Mouse (Mus musculus): ENCODE measurements at regions not wholly inside any gene's neighbourhood (a gene's known extent, or its start where the extent isn't known, plus 50 kb on each side); places are given as distances from the start of the nearest gene placed in this dataset.

GRCm38 (mm10) chr9:78941648-78942047 is 326.3 kb downstream of the Cd109 start:
- Histone ChIP-seq H3K36me3 (ENCODE audit: control insufficient read depth, insufficient read depth, low read length) (no peaks in the 10 kb centered on the region), H3K9me3 (ENCODE audit: control insufficient read depth, low read length) (peaks cover 3% of the 10 kb centered on the region; the same call in 1 of the 2 replicates), H3K4me2 (ENCODE audit: low read depth, low read length) (no peak overlapping the region), H3K27me3 (replicated peaks; ENCODE audit: control insufficient read depth, insufficient read depth, low read length) (no peaks in the 10 kb centered on the region), H3K9ac (ENCODE audit: low read depth, low read length) (no peak overlapping the region), H3K27ac (replicated peaks; ENCODE audit: low read depth, low read length) (no peak overlapping the region), H3K4me1 (ENCODE audit: control insufficient read depth, insufficient read depth, low read length) (no peaks in the 10 kb centered on the region), H3K4me3 (ENCODE audit: low read depth, low read length) (no peak overlapping the region)
- DNase-seq (ENCODE audit: low spot score) (no peak), ATAC-seq (ENCODE audit: low read depth) (no peak)

- DNase-seq (ENCODE audit: low spot score) = no peak
Measured at GRCm38 (mm10) chr9:78964813-78965212, 349.5 kb downstream of the Cd109 start.

GRCm38 (mm10) chr9:78965226-78965950 is 350.0 kb downstream of the Cd109 start:
- Histone ChIP-seq H3K4me3 (ENCODE audit: low read depth, low read length) (no peak overlapping the region), H3K27ac (replicated peaks; ENCODE audit: low read depth, low read length) (peak overlapping the region; percentile 63), H3K9ac (ENCODE audit: low read depth, low read length) (0 out of 2 replicates have a peak overlapping the region, but pooled peaks have one; percentile 14), H3K4me1 (ENCODE audit: control insufficient read depth, insufficient read depth, low read length) (peaks cover 6% of the 10 kb centered on the region), H3K4me2 (ENCODE audit: low read depth, low read length) (0 out of 2 replicates have a peak overlapping the region, but pooled peaks have one; percentile 12), H3K9me3 (ENCODE audit: control insufficient read depth, low read length) (no peaks in the 10 kb centered on the region), H3K27me3 (replicated peaks; ENCODE audit: control insufficient read depth, insufficient read depth, low read length) (no peaks in the 10 kb centered on the region), H3K36me3 (ENCODE audit: control insufficient read depth, insufficient read depth, low read length) (no peaks in the 10 kb centered on the region)
- 53% methylated on average over 14 of the region's 14 CpGs for WGBS
- ATAC-seq (ENCODE audit: low read depth) (no peak), DNase-seq (ENCODE audit: low spot score) (peak; percentile 68)

More at GRCm38 (mm10) chr9:78964813-78965212, 349.5 kb downstream of the Cd109 start:
- Histone ChIP-seq H3K9ac (ENCODE audit: low read depth, low read length) (0 out of 2 replicates have a peak overlapping the region, but pooled peaks have one; percentile 14), H3K36me3 (ENCODE audit: control insufficient read depth, insufficient read depth, low read length) (no peaks in the 10 kb centered on the region), H3K9me3 (ENCODE audit: control insufficient read depth, low read length) (no peaks in the 10 kb centered on the region), H3K4me2 (ENCODE audit: low read depth, low read length) (0 out of 2 replicates have a peak overlapping the region, but pooled peaks have one; percentile 12), H3K27ac (replicated peaks; ENCODE audit: low read depth, low read length) (peak overlapping the region; percentile 63), H3K27me3 (replicated peaks; ENCODE audit: control insufficient read depth, insufficient read depth, low read length) (no peaks in the 10 kb centered on the region), H3K4me3 (ENCODE audit: low read depth, low read length) (no peak overlapping the region), H3K4me1 (ENCODE audit: control insufficient read depth, insufficient read depth, low read length) (peaks cover 6% of the 10 kb centered on the region)
- ATAC-seq (ENCODE audit: low read depth) = no peak
- WGBS = 18% methylated on average over 1 of the region's 1 CpGs

- H3K36me3 ChIP-seq (ENCODE audit: control insufficient read depth, insufficient read depth, low read length) = no peaks in the 10 kb centered on the region
- ATAC-seq (ENCODE audit: low read depth) (no peak), DNase-seq (ENCODE audit: low spot score) (no peak)
- H3K4me1 ChIP-seq (ENCODE audit: control insufficient read depth, insufficient read depth, low read length) = no peaks in the 10 kb centered on the region
- 76% methylated on average over 3 of the region's 3 CpGs for WGBS
- H3K4me3 ChIP-seq (ENCODE audit: low read depth, low read length) = no peak overlapping the region
- H3K27me3 ChIP-seq (replicated peaks; ENCODE audit: control insufficient read depth, insufficient read depth, low read length) = no peaks in the 10 kb centered on the region
- no peaks in the 10 kb centered on the region for H3K9me3 ChIP-seq (ENCODE audit: control insufficient read depth, low read length)
- H3K4me2 ChIP-seq (ENCODE audit: low read depth, low read length) = no peak overlapping the region
- H3K27ac ChIP-seq (replicated peaks; ENCODE audit: low read depth, low read length) = no peak overlapping the region
- H3K9ac ChIP-seq (ENCODE audit: low read depth, low read length) = no peak overlapping the region
Measured at GRCm38 (mm10) chr9:78971731-78972130, 356.4 kb downstream of the Cd109 start.

- 51% methylated on average over 2 of the region's 2 CpGs for WGBS
Measured at GRCm38 (mm10) chr9:78983734-78984133, 368.4 kb downstream of the Cd109 start.

GRCm38 (mm10) chr9:78985184-78985864 is 370.0 kb downstream of the Cd109 start:
- Histone ChIP-seq H3K4me3 (ENCODE audit: low read depth, low read length) (no peak overlapping the region), H3K9me3 (ENCODE audit: control insufficient read depth, low read length) (no peaks in the 10 kb centered on the region), H3K9ac (ENCODE audit: low read depth, low read length) (no peak overlapping the region), H3K4me2 (ENCODE audit: low read depth, low read length) (no peak overlapping the region), H3K27me3 (replicated peaks; ENCODE audit: control insufficient read depth, insufficient read depth, low read length) (no peaks in the 10 kb centered on the region), H3K4me1 (ENCODE audit: control insufficient read depth, insufficient read depth, low read length) (no peaks in the 10 kb centered on the region), H3K27ac (replicated peaks; ENCODE audit: low read depth, low read length) (no peak overlapping the region), H3K36me3 (ENCODE audit: control insufficient read depth, insufficient read depth, low read length) (no peaks in the 10 kb centered on the region)
- ATAC-seq (ENCODE audit: low read depth) (no peak), DNase-seq (ENCODE audit: low spot score) (no peak)
- 78% methylated on average over 5 of the region's 5 CpGs for WGBS

More at GRCm38 (mm10) chr9:78983734-78984133, 368.4 kb downstream of the Cd109 start:
- ATAC-seq (ENCODE audit: low read depth) (no peak), DNase-seq (ENCODE audit: low spot score) (peak; percentile 45)
- Histone ChIP-seq H3K9me3 (ENCODE audit: control insufficient read depth, low read length) (no peaks in the 10 kb centered on the region), H3K4me2 (ENCODE audit: low read depth, low read length) (no peak overlapping the region), H3K4me3 (ENCODE audit: low read depth, low read length) (no peak overlapping the region), H3K27ac (replicated peaks; ENCODE audit: low read depth, low read length) (no peak overlapping the region), H3K36me3 (ENCODE audit: control insufficient read depth, insufficient read depth, low read length) (no peaks in the 10 kb centered on the region), H3K9ac (ENCODE audit: low read depth, low read length) (no peak overlapping the region), H3K27me3 (replicated peaks; ENCODE audit: control insufficient read depth, insufficient read depth, low read length) (no peaks in the 10 kb centered on the region), H3K4me1 (ENCODE audit: control insufficient read depth, insufficient read depth, low read length) (no peaks in the 10 kb centered on the region)

GRCm38 (mm10) chr9:78991310-78991709 is 376.0 kb downstream of the Cd109 start:
- Histone ChIP-seq H3K27ac (replicated peaks; ENCODE audit: low read depth, low read length) (no peak overlapping the region), H3K4me3 (ENCODE audit: low read depth, low read length) (no peak overlapping the region), H3K9me3 (ENCODE audit: control insufficient read depth, low read length) (no peaks in the 10 kb centered on the region), H3K9ac (ENCODE audit: low read depth, low read length) (no peak overlapping the region), H3K36me3 (ENCODE audit: control insufficient read depth, insufficient read depth, low read length) (no peaks in the 10 kb centered on the region), H3K4me2 (ENCODE audit: low read depth, low read length) (no peak overlapping the region), H3K4me1 (ENCODE audit: control insufficient read depth, insufficient read depth, low read length) (no peaks in the 10 kb centered on the region), H3K27me3 (replicated peaks; ENCODE audit: control insufficient read depth, insufficient read depth, low read length) (no peaks in the 10 kb centered on the region)
- no peak for ATAC-seq (ENCODE audit: low read depth)
- 49% methylated on average over 4 of the region's 4 CpGs for WGBS
- no peak for DNase-seq (ENCODE audit: low spot score)

GRCm38 (mm10) chr9:79001081-79001480 is 385.7 kb downstream of the Cd109 start:
- no peak overlapping the region for H3K27ac ChIP-seq (replicated peaks; ENCODE audit: low read depth, low read length)
- no peaks in the 10 kb centered on the region for H3K36me3 ChIP-seq (ENCODE audit: control insufficient read depth, insufficient read depth, low read length)
- H3K4me2 ChIP-seq (ENCODE audit: low read depth, low read length) = no peak overlapping the region

More at GRCm38 (mm10) chr9:79001081-79001480, 385.7 kb downstream of the Cd109 start:
- no peaks in the 10 kb centered on the region for H3K9me3 ChIP-seq (ENCODE audit: control insufficient read depth, low read length)
- no peak for ATAC-seq (ENCODE audit: low read depth)
- H3K27me3 ChIP-seq (replicated peaks; ENCODE audit: control insufficient read depth, insufficient read depth, low read length) = no peaks in the 10 kb centered on the region
- H3K9ac ChIP-seq (ENCODE audit: low read depth, low read length) = no peak overlapping the region
- H3K4me3 ChIP-seq (ENCODE audit: low read depth, low read length) = no peak overlapping the region
- no peak for DNase-seq (ENCODE audit: low spot score)
- H3K4me1 ChIP-seq (ENCODE audit: control insufficient read depth, insufficient read depth, low read length) = no peaks in the 10 kb centered on the region

Measured in embryonic facial prominence, embryonic 14.5 days (tissue).